Mouse (Mus musculus) cerebellum, adult 9-11 months (tissue): Measurements from ENCODE around the gene Col23a1.
A peak's percentile ranks its signal among the peaks of the same experiment; 100 is the strongest.
"Not testable (repeated sequence)": the region's sequence is repeated elsewhere in the genome, so short reads cannot be mapped to it uniquely, and the experiment has no call there.

ENCODE experiments used
- DNase-seq: peaks from one replicate; pipeline ENCODE4 v3.0.0; 2022

Gene Col23a1

GRCm38 (mm10) chr11:51594715-51595350, 305.1 kb downstream of the Col23a1 start:
- DNase-seq: no peak

- DNase-seq: no peak
These were observed 305.9 kb downstream of the Col23a1 start for GRCm38 (mm10) chr11:51595459-51596083.

- no peak for DNase-seq
These were observed 307.8 kb downstream of the Col23a1 start for GRCm38 (mm10) chr11:51597553-51597952.

- no peak for DNase-seq
These were observed 312.5 kb downstream of the Col23a1 start for GRCm38 (mm10) chr11:51602253-51602652.

- peak; percentile 83 for DNase-seq
These were observed 316.1 kb downstream of the Col23a1 start for GRCm38 (mm10) chr11:51605602-51606446.

GRCm38 (mm10) chr11:51606447-51607095, 316.9 kb downstream of the Col23a1 start, which contains the start of gene Hnrnpab:
Gene Hnrnpab (minus strand): TSS chr11:51606847.
- DNase-seq: peak; percentile 98

GRCm38 (mm10) chr11:51607096-51607738, 317.5 kb downstream of the Col23a1 start:
- no peak for DNase-seq

- DNase-seq: no peak
These were observed 319.7 kb downstream of the Col23a1 start for GRCm38 (mm10) chr11:51609266-51609909.

GRCm38 (mm10) chr11:51609940-51610339, 320.2 kb downstream of the Col23a1 start:
- not testable (repeated sequence) for DNase-seq

- no peak for DNase-seq
These were observed 324.5 kb downstream of the Col23a1 start for GRCm38 (mm10) chr11:51614256-51614655.

- no peak for DNase-seq
These were observed 325.4 kb downstream of the Col23a1 start for GRCm38 (mm10) chr11:51615129-51615528.

GRCm38 (mm10) chr11:51615601-51616000, 325.9 kb downstream of the Col23a1 start:
- DNase-seq: no peak

GRCm38 (mm10) chr11:51616113-51616512, 326.4 kb downstream of the Col23a1 start:
- not testable (repeated sequence) for DNase-seq

- peak; percentile 73 for DNase-seq
These were observed 328.0 kb downstream of the Col23a1 start for GRCm38 (mm10) chr11:51617693-51618092.

GRCm38 (mm10) chr11:51618894-51619408, 329.2 kb downstream of the Col23a1 start:
- no peak for DNase-seq

- DNase-seq: peak; percentile 97
These were observed 329.8 kb downstream of the Col23a1 start, which contains the start of gene Nhp2 for GRCm38 (mm10) chr11:51619409-51620060. Gene Nhp2 (plus strand): TSS chr11:51619735.

- no peak for DNase-seq
These were observed 330.4 kb downstream of the Col23a1 start for GRCm38 (mm10) chr11:51620084-51620483.

GRCm38 (mm10) chr11:51621776-51622175, 332.1 kb downstream of the Col23a1 start:
- no peak for DNase-seq

- DNase-seq: no peak
These were observed 333.3 kb downstream of the Col23a1 start for GRCm38 (mm10) chr11:51622971-51623491.

GRCm38 (mm10) chr11:51625187-51625820, 335.6 kb downstream of the Col23a1 start:
- DNase-seq: no peak
